ENCODE assay signal across 8 mouse cellular contexts in the genomic region with DNA sequence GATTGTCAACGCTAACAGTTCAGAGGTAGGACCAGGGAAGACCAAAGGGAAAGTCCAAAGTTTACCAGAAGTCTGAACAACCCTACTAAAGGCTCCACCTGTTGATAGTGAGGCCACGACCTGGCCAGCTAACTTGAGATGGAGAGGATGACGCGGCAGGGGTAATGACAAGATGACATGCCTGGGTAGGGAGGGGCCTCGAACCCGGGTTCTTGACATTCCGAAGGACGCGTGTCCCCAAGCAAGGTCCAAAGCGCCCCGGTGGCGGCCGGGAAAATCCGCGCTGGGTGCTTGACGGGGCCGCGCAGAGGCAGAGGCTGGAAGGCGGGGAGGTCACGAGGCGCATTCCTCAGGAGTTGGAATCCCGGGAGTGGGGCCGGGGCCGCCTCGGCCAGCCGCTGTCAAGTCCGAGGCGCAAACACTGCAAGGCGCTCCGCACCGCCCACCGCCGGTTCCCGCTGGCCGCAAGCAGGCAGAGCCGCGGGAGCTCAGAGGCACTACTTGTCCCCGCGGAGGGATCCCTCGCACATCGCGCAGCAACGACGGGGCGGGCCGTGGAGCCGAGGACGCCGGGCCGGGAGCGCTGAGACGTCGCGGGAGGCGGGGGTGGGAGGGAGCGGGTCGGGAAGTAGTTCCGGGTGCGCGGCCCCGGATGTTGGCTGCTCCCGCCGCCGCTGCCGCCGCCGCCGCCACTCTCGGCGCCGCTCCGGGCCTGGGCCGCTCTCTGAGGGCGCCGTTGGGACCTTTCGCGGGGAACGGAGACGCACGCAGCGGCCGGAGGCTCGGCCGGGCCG. TPM values are rescaled to one million over a fixed set of nuclear protein-coding genes. Genes with fewer than 3 reads are reported as not detected.
DNase-seq lines count a peak whose midpoint lies in the region; ATAC-seq and TF ChIP-seq lines count a peak whose summit lies in the region.

A gene (minus strand): TSS at position 499 of the 794 bp plus-strand sequence.

- peaks cover 3% of the 10 kb centered on the region; the same call in 1 of the 2 replicates for H3K4me1 ChIP-seq in cortical plate, adult 2 months (ENCODE audit: control insufficient read depth, insufficient read depth, low read length)
- peaks cover 30% of the 10 kb centered on the region for H3K4me1 ChIP-seq in megakaryocyte, embryonic 14.5 days

- H3K27ac ChIP-seq in cortical plate, adult 2 months (ENCODE audit: insufficient read depth, low read length), result peak within 1 kb of the TSS; percentile 99

- ATAC-seq in activated CD4-positive, CD25-positive, alpha-beta regulatory T cell, adult 4 months, result peak; percentile 74

- H3K9me3 ChIP-seq in megakaryocyte, embryonic 14.5 days, result no peaks in the 10 kb centered on the region

- peaks cover 5% of the 10 kb centered on the region for H3K27me3 ChIP-seq in megakaryocyte, embryonic 14.5 days (replicated peaks)

- H3K4me3 ChIP-seq in cortical plate, adult 2 months (ENCODE audit: insufficient read depth, low read length), result peak within 1 kb of the TSS; percentile 74
- H3K4me3 ChIP-seq in megakaryocyte, embryonic 14.5 days (replicated peaks), result peak within 1 kb of the TSS; percentile 99

- no peak for TF ChIP-seq CTCF in cortical plate, adult 2 months (IDR thresholded peaks at IDR 0.05; ENCODE audit: extremely low read depth, insufficient read depth, low read length)

- TF ChIP-seq POLR2A in cortical plate, adult 2 months (IDR thresholded peaks at IDR 0.05; ENCODE audit: extremely low read depth, insufficient read depth, low read length), result no peak

- DNase-seq in gastrocnemius, adult 8-10 months (ENCODE audit: low spot score in 2 of 2), result peak; percentile 89 to 91
- DNase-seq in hindlimb bud, embryonic 11.5 days (ENCODE audit: extremely low spot score, low read depth, low spot score), result peak; percentile 63
- DNase-seq in left cerebral cortex, adult 8-10 months (ENCODE audit: low spot score in 2 of 2), result peak; percentile 91 to 92
- DNase-seq in right cerebral cortex, postnatal 10 days (ENCODE audit: low spot score in 2 of 2), result peak; percentile 96 to 97
- peak; percentile 94 for DNase-seq in urinary bladder, postnatal 25 days (ENCODE audit: low spot score)

- no peaks in the 10 kb centered on the region for H3K36me3 ChIP-seq in megakaryocyte, embryonic 14.5 days (replicated peaks; ENCODE audit: low read length)

RNA-seq across cellular contexts. Expression of the gene that starts here (rescaled TPM):
- polyA plus RNA-seq in activated CD4-positive, CD25-positive, alpha-beta regulatory T cell, adult 4 months (2017; shearing (Covaris generic)), result 1 to 10 TPM; 1.4 to 1.8 TPM
- polyA plus RNA-seq in cortical plate, adult 2 months (2012; rRNA removed), result 12.5 and 15.8 TPM in 2 replicates
- total RNA-seq in gastrocnemius, adult 8-10 months (2022), result 1 to 10 TPM; 3.6 to 4.9 (median 4.4) TPM
- total RNA-seq in left cerebral cortex, adult 8-10 months (2022), result 10 to 100 TPM; 16.3 to 18.6 (median 17.1) TPM
- polyA plus RNA-seq in megakaryocyte, embryonic 14.5 days (2012; ENCODE audit: insufficient read depth, low replicate concordance), result 10.6 and 11.1 TPM in 2 replicates

Comparison
In these comparisons a context has a peak if more than half of its experiments do, and no peak if none do; other contexts are left out.
1. Peak in every context shown above with its lines: DNase-seq, ATAC-seq, H3K4me3 ChIP-seq and H3K27ac ChIP-seq.